Mouse (Mus musculus) forebrain, embryonic 13.5 days (tissue): ENCODE measurements around the gene Aurkb. TPM values are rescaled to one million over a fixed set of nuclear protein-coding genes. Genes with fewer than 3 reads are reported as not detected.
"Not testable (repeated sequence)": the region's sequence is repeated elsewhere in the genome, so short reads cannot be mapped to it uniquely, and the experiment has no call there.

Source experiments
- ATAC-seq: fragments of 200-750 bp; cut with Nextera tagmentation; 2 replicates; pipeline ENCODE4 v1.8.0; 2017
- H3K27ac ChIP-seq: fragments of 300-500 bp; sonication (generic); 2 replicates; pipeline ENCODE4 v1.5.1; 2015; ENCODE audit warnings: inconsistent platforms, mild to moderate bottlenecking, moderate library complexity
- H3K27me3 ChIP-seq: fragments of 300-500 bp; sonication (generic); 2 replicates; pipeline ENCODE4 v1.6.1; 2015; ENCODE audit warnings: mild to moderate bottlenecking, inconsistent platforms
- H3K36me3 ChIP-seq: fragments of 300-500 bp; sonication (generic); 2 replicates; pipeline ENCODE4 v1.6.1; 2015; ENCODE audit warnings: mild to moderate bottlenecking, inconsistent platforms; ENCODE audit not compliant: poor library complexity, severe bottlenecking
- H3K4me1 ChIP-seq: fragments of 300-500 bp; sonication (generic); 2 replicates; pipeline ENCODE4 v1.6.1; 2015; ENCODE audit warnings: inconsistent platforms
- H3K4me2 ChIP-seq: fragments of 300-500 bp; sonication (generic); 2 replicates; pipeline ENCODE4 v1.6.1; 2015; ENCODE audit warnings: inconsistent platforms, mild to moderate bottlenecking, moderate library complexity
- H3K4me3 ChIP-seq: fragments of 300-500 bp; sonication (generic); 2 replicates; pipeline ENCODE4 v1.5.1; 2015; ENCODE audit warnings: mild to moderate bottlenecking, inconsistent platforms
- H3K9ac ChIP-seq: fragments of 300-500 bp; sonication (generic); 2 replicates; pipeline ENCODE4 v1.6.1; 2015; ENCODE audit warnings: mild to moderate bottlenecking, inconsistent platforms
- H3K9me3 ChIP-seq: fragments of 300-500 bp; sonication (generic); replicated peaks from 2 replicates; pipeline ENCODE4 v1.6.1; 2016; ENCODE audit warnings: inconsistent platforms
- WGBS: fragments of 180-500 bp; shearing (Covaris S2); methylation state at CpG from one replicate; pipeline ENCODE4 v1.1.7; 2015; 5-methylcytosine and 5-hydroxymethylcytosine counted together
- polyA plus RNA-seq: library from polyadenylated mRNA; unstranded; fragments of >200 nt; fragmentation: Nextera tagmentation; extraction: Ambion mirVana; gene quantifications from 2 replicates; pipeline ENCODE4 v1.2.1, GENCODE M21; 2015

Aurkb gene
- polyA plus RNA-seq, 1 experiment from 2014 or later: 143 TPM

DNA sequence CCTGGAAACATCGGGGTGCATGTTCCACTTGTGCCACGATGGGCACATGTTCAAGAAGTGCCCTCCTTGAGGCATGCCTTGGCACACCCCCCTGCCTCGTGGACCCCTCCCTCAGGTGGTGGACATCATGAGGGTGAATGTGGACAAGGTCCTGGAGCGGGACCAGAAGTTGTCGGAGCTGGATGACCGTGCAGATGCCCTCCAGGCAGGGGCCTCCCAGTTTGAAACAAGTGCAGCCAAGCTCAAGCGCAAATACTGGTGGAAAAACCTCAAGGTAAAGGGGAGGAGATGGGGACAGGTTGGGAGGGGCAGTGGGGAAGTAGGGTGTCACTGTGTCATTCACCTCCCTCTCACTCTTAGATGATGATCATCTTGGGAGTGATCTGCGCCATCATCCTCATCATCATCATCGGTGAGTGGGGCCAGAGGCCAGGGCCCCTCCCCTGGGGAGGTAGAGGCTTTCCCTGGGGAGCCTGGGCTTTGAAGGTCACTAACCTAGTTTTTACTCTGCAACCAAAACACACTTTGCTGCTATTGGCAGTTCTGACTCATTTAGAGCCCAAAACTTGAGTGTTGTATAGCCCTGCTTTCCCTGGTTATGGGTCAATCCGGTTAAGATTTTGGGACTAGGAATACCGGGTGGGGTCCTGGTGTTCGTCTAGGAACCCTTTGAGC lies 44.3 kb downstream of the Aurkb start:
- Histone ChIP-seq H3K4me1 (peaks cover 34% of the 10 kb centered on the region), H3K36me3 (peaks cover 26% of the 10 kb centered on the region), H3K4me3 (peak overlapping the region; percentile 99), H3K27ac (no peak overlapping the region; the same call in 1 of the 2 replicates), H3K9me3 (no peaks in the 10 kb centered on the region), H3K4me2 (peak overlapping the region; percentile 99), H3K27me3 (no peaks in the 10 kb centered on the region), H3K9ac (peak overlapping the region; percentile 99)
- 88% methylated on average over 12 of the region's 12 CpGs for WGBS
- ATAC-seq: no peak

DNA sequence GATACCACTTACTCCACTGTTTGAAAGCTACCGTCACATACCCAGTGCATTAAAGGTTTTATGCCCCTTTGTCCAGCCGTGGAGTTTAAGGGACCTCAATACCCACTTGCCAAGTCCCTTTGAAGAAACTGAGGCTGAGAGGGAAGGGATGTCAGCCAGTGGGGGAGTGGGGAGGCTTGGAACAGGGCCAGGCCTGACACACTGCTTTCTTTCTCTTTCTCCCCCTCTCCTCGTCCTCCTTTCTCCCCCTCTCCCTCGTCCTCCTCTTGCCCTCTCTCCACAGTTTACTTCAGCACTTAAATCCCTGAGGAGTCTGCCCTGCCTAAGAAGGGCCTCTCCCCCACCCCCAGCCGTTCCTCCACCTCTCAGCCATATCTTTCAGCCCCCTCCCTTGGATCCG lies 44.9 kb downstream of the Aurkb start:
- Histone ChIP-seq H3K9me3 (no peaks in the 10 kb centered on the region), H3K27ac (no peak overlapping the region; the same call in none of the 2 replicates), H3K4me1 (peaks cover 36% of the 10 kb centered on the region), H3K9ac (peak overlapping the region; percentile 99), H3K36me3 (peaks cover 26% of the 10 kb centered on the region), H3K4me2 (peak overlapping the region; percentile 99), H3K4me3 (no peak overlapping the region), H3K27me3 (no peaks in the 10 kb centered on the region)
- ATAC-seq: no peak
- 64% methylated on average over 5 of the region's 6 CpGs for WGBS

DNA sequence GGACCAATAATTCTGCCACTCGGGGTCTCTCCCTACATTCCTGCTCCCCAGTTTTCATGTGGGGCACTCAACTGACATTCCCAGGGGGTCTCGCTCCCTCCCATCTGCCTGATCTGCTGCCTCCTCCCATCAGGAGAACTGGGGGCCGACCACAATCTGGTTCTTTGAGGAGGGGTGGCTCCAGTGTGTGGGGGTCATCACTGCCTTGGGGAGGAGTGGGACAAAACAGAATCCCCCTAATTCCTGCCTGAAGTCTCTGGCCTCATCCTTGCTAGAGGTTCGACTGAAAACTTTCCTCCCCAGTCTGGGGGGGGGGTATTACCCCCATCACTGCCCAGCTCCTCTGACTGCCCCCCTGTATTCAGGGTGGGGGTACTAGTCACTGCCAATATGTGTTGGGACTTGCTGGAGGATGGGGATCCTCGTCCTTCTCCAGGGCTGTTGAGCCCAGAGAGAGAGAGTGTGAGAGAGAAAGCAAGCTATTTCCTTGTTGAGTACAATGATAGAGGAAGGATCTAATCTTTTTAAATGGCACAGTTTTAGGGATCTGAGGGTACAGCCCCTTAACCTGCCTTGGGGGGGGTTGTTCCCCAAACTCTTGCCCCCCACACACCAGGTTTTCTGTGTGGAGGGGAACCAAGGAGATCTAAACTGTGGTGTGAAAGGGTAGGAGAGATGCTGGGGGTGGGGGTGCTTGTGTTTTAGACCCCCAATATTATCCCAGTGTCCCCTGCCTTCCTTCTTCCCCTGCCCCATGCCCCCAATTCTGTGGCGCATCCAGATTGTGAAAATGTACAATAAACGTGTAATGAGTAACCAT lies 46.3 kb downstream of the Aurkb start:
- H3K9me3 ChIP-seq: no peaks in the 10 kb centered on the region
- peaks cover 50% of the 10 kb centered on the region for H3K4me1 ChIP-seq
- 66% methylated on average over 7 of the region's 7 CpGs for WGBS
- no peak overlapping the region for H3K4me2 ChIP-seq
- H3K4me3 ChIP-seq: no peak overlapping the region
- H3K27me3 ChIP-seq: no peaks in the 10 kb centered on the region
- no peak for ATAC-seq
- H3K9ac ChIP-seq: no peak overlapping the region
- no peak overlapping the region for H3K27ac ChIP-seq
- H3K36me3 ChIP-seq: peaks cover 26% of the 10 kb centered on the region

DNA sequence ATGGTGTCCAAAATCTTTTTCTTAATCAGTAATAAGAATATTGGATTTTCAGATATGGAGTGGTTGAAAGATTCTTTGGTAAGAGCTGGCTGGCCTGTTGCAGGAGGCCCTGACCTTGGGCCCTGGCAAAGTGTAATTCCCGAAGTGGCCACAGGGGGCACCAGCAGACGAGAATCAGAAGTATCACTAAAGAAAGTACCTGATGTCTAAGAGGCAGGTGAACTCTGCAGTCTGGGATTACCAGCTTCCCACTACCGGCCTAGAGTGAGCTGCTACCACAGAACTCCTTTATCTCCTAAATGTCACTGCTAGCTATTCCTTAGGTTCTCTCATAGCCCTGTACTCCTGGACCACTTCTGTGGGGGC lies 46.9 kb downstream of the Aurkb start:
- H3K27me3 ChIP-seq: no peaks in the 10 kb centered on the region
- no peak overlapping the region for H3K9ac ChIP-seq
- no peak overlapping the region for H3K4me2 ChIP-seq
- no peak overlapping the region for H3K27ac ChIP-seq
- H3K4me1 ChIP-seq: peaks cover 54% of the 10 kb centered on the region
- H3K9me3 ChIP-seq: no peaks in the 10 kb centered on the region
- no peak for ATAC-seq
- no peak overlapping the region for H3K4me3 ChIP-seq
- H3K36me3 ChIP-seq: peaks cover 26% of the 10 kb centered on the region
- 2% methylated on average over 3 of the region's 3 CpGs for WGBS

DNA sequence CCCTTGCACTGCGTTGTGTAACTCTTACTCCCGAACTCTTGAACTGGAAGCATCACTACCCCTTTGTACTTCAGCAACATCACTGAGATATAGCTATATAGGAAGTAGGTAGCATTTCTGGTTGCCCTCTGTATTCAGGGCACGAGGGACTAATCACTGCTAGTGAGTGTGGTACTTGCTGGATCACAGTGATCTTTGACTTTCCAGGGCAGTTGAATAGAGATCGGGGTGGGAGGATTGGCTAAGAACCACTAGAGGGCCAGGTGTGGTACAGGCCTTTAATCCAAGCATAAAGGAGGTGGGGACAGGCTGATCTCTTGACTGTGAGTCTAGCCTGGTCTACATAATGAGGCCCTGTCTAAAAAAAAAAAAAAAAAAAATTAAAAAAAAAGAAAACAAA lies 47.4 kb downstream of the Aurkb start:
- no peak overlapping the region for H3K4me3 ChIP-seq
- H3K4me1 ChIP-seq: peaks cover 58% of the 10 kb centered on the region
- no peak overlapping the region for H3K4me2 ChIP-seq
- H3K36me3 ChIP-seq: peaks cover 26% of the 10 kb centered on the region
- WGBS: 91% methylated on average over 4 of the region's 4 CpGs
- H3K9ac ChIP-seq: no peak overlapping the region
- no peaks in the 10 kb centered on the region for H3K27me3 ChIP-seq
- H3K27ac ChIP-seq: no peak overlapping the region
- H3K9me3 ChIP-seq: no peaks in the 10 kb centered on the region
- no peak for ATAC-seq

DNA sequence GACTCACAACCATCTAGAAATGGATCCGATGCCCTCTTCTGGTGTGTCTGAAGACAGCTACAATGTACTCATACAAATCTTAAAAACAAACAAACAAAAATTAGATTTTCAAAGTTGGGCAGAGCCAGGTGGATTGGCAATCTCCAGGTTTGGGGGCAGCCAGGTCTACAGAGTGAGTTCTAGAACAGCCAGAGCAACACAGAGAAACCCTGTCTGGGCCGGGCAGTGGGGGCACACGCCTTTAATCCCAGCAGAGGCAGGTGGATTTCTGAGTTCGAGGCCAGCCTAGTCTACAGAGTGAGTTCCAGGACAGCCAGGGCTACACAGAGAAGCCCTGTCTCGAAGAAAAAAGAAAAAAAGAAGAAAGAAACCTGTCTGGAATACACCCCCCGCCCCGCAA lies 48.4 kb downstream of the Aurkb start:
- not testable (repeated sequence) for ATAC-seq, H3K4me2 ChIP-seq, H3K9ac ChIP-seq, H3K9me3 ChIP-seq, H3K27ac ChIP-seq, H3K4me3 ChIP-seq, H3K27me3 ChIP-seq
- H3K36me3 ChIP-seq: peaks cover 26% of the 10 kb centered on the region
- 88% methylated on average over 7 of the region's 7 CpGs for WGBS
- H3K4me1 ChIP-seq: peaks cover 65% of the 10 kb centered on the region

DNA sequence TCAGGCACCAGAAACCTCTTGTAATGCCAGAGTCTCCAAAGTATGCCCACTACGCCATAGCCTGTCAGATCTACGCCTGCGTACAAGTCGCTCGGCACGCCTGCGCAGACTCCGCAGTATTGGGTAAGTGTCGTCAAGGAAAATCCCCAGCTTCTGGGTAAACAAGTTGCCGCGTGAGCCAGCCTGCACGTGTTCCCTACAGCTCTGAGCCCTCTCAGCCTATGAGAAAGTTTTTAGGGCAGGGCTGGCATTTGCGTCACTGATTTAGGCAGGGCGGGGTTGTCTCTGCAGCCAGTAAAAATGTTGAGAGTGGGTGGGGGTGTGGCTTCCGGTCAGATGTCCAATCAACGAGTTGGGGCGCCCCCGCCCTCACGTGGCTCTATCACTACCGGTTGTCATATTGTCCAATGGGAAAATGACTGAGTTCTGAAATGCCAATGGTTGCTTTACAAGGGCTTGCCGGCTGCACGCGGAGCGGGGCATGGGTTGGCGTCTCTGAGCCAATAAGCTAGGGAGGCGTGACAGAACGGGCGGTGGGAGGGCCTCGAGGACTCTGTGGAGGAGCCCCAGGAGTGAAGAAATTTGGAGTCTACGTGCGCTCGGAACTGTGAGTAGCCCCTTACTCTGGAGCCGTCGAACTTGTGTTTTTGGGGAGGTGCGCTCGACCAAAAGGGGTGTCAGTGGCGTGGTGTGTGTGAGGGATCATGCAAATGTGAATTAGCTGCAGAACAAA lies 49.4 kb downstream of the Aurkb start, which contains the start of gene Per1:
Per1 (plus strand) TSS at position 521 of the 733 bp plus-strand sequence.
- WGBS: under 1% methylated on average over 37 of the region's 37 CpGs
- Histone ChIP-seq H3K4me3 (peak within 1 kb of the TSS; percentile 43), H3K27me3 (no peaks in the 10 kb centered on the region), H3K9me3 (no peaks in the 10 kb centered on the region), H3K36me3 (peaks cover 22% of the 10 kb centered on the region), H3K4me1 (peaks cover 64% of the 10 kb centered on the region), H3K4me2 (peak within 1 kb of the TSS; percentile 93), H3K9ac (peak within 1 kb of the TSS; percentile 53), H3K27ac (peak within 1 kb of the TSS; percentile 75)
- ATAC-seq: peak; percentile 95

DNA sequence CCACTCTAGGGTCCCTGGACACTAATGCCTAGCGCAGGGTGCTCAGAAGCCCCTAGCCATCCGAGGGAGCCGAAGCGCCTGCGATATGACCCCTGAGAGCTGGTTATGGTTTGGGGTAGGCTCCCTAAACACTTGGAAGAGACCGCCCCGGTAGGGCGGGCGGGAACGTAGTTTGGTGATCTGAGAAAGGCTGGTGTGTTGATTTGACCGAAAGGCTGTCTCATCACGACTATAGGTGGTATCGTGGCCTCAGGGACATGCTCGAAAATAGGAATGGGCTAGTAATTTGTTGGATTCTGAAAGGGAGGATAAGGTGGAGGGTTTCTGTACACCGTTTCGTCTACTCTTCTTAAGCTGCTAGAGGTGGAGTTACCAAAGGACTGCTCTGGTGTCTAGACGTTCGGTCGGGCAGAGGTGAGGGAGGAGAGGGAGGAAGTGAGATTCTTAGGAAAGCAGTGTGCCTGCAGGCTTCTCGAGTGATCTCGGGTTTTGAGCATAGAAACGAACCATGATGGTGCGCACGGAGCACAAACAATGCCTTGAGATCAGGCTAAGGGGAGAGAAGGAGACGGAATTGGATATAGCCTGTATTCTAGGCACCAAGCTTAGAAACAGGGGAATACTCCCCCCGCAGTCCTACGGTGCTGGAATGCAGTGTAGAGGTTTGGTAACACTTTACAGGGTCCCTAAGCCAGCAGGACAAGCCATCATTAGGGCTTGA lies 50.2 kb downstream of the Aurkb start:
- H3K36me3 ChIP-seq: peaks cover 18% of the 10 kb centered on the region; the same call in 1 of the 2 replicates
- peak overlapping the region; percentile 53 for H3K9ac ChIP-seq
- 2% methylated on average over 27 of the region's 27 CpGs for WGBS
- H3K4me2 ChIP-seq: peak overlapping the region; percentile 93
- no peaks in the 10 kb centered on the region for H3K9me3 ChIP-seq
- H3K27me3 ChIP-seq: no peaks in the 10 kb centered on the region
- ATAC-seq: no peak
- peak overlapping the region; percentile 54; the same call in 1 of the 2 replicates for H3K27ac ChIP-seq
- H3K4me1 ChIP-seq: peaks cover 64% of the 10 kb centered on the region
- peak overlapping the region; percentile 43 for H3K4me3 ChIP-seq

DNA sequence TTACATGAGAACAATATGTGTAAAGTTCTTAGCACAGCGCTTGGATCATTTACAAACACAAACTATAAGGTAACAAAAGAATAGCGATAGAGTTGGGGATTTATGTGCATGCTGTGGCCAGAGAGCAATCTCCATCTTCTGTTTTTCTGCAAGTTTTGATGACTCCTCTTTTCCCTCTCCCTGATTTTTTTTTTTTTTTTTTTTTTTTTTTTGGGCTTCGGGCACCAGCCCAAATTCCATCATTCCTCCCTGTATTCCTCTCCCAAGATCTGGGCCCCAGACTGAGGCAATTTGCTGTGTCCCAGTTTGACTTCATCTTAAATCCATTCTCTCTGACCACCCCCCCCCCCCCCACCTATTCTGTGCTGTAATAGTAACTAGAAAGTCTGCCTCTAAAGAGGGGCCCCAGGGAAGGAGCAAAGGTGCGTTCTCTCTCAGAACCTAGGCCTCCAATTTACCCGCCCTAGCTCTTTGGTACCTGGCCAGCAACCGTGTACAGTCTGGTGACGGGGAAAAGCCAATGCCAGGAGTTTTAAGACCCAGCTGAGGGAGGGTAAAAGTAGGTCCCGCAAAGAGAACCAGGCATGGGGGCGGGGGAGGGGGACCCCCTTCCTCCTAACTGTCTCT lies 51.0 kb downstream of the Aurkb start:
- H3K36me3 ChIP-seq: peaks cover 19% of the 10 kb centered on the region

DNA sequence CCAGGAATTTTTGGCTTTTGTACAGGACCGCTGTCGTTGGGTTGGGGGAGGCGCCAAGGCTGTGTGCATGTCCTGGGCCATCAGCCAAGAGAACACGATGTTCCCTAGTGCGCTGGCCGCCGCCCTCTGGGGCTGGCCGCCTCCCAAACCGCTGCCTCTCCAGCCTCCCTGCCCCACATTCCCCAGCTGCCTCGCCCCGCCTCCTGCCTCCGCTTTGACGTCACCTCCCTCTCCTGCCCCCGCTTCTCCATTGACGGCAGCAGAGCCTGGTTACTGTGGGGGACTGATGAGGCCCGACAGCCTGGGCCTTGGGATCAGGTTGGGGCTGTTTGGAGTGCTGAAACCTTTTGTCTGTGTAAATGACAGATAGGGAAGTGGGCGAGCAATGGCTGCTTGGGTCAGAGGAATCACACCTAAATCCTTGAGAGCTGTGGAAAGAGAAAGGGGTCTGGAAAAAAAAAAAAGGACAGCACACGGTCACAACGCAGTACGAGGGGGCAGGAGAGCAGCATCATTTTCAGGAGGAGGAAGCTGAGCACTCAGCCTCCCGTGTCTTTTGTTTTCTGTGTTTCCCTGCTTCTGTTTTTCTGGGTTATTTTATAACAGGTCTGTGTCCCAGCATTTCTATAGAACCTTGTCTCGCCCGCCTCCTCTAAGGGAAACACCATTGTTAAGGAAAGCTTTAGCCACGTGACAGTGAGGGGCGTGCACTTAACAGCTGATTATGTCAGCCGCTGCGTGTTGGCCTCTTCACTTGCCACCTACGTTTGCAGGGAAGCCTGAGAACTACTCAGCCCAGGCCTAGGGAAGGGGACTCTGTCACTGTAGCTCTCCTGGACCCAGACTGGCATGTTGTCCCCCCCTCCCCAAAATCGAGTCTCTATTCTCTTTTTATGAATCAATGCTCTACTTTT lies 51.8 kb downstream of the Aurkb start:
- WGBS: 2% methylated on average over 29 of the region's 29 CpGs
- Histone ChIP-seq H3K9me3 (no peaks in the 10 kb centered on the region), H3K4me1 (peaks cover 65% of the 10 kb centered on the region), H3K27ac (peak overlapping the region; percentile 91), H3K27me3 (no peaks in the 10 kb centered on the region), H3K4me3 (peak overlapping the region; percentile 30), H3K4me2 (peak overlapping the region; percentile 93), H3K9ac (peak overlapping the region; percentile 58), H3K36me3 (peaks cover 24% of the 10 kb centered on the region)
- ATAC-seq: no peak; the same call in 1 of the 2 replicates

More for the DNA sequence above, 51.0 kb downstream of the Aurkb start:
- 14% methylated on average over 9 of the region's 9 CpGs for WGBS
- H3K27ac ChIP-seq: peak overlapping the region; percentile 91
- peak overlapping the region; percentile 58 for H3K9ac ChIP-seq
- H3K4me3 ChIP-seq: peak overlapping the region; percentile 43
- peaks cover 65% of the 10 kb centered on the region for H3K4me1 ChIP-seq
- no peak for ATAC-seq
- peak overlapping the region; percentile 93 for H3K4me2 ChIP-seq
- no peaks in the 10 kb centered on the region for H3K27me3 ChIP-seq
- no peaks in the 10 kb centered on the region for H3K9me3 ChIP-seq
